Mouse (Mus musculus): ENCODE data around the gene Nufip2. TPM values are rescaled to one million over a fixed set of nuclear protein-coding genes. Genes with fewer than 3 reads are reported as not detected.

Gene Nufip2
- polyA plus RNA-seq, 1 experiment from 2014 or later: 7.5 TPM

DNA sequence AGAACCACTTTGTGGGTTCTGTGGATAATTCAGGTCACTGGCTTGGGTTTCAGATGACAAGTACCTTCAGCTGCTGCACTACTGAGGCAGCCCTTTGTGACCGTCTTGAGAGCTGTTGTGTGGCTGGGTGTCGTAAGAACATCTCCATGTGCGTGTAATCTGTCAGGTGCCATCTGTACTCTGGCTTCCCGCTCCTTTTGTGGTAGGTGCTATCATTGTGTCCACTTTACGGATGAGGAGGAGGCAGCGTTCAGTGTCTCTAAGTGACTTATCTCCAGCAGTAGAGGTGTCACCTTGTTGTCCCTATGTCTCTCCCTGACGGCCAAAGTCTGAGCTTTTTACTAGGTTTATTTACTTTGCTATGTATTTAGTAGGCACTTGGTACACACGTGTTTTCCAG, 84.4 kb downstream of the Nufip2 start:
- peaks cover 12% of the 10 kb centered on the region; the same call in 1 of the 2 replicates for H3K4me1 ChIP-seq (ENCODE audit: insufficient read depth)
- WGBS: 68% methylated on average over 8 of the region's 8 CpGs

GRCm38 (mm10) chr11:77771879-77772713, 86.1 kb downstream of the Nufip2 start:
- no peak overlapping the region for H3K9ac ChIP-seq
- H3K4me2 ChIP-seq: 0 out of 2 replicates have a peak overlapping the region, but pooled peaks have one; percentile 2
- H3K27me3 ChIP-seq (ENCODE audit: insufficient read depth, low read length): no peaks in the 10 kb centered on the region
- peak overlapping the region; percentile 77 for H3K27ac ChIP-seq (ENCODE audit: low read depth)
- peaks cover 4% of the 10 kb centered on the region; the same call in 1 of the 2 replicates for H3K4me1 ChIP-seq (ENCODE audit: insufficient read depth)
- ATAC-seq (ENCODE audit: insufficient read depth): no peak; the same call in 1 of the 2 replicates
- H3K36me3 ChIP-seq (ENCODE audit: insufficient read depth): no peaks in the 10 kb centered on the region
- WGBS: 53% methylated on average over 8 of the region's 8 CpGs
- DNase-seq: peak; percentile 13
- TF ChIP-seq CTCF (IDR thresholded peaks at IDR 0.05; ENCODE audit: low read depth): no peak
- H3K9me3 ChIP-seq (ENCODE audit: low read depth, low read length): no peaks in the 10 kb centered on the region
- H3K4me3 ChIP-seq (ENCODE audit: low read depth, low read length): no peak overlapping the region

More for the DNA sequence above, 84.4 kb downstream of the Nufip2 start:
- no peak for ATAC-seq (ENCODE audit: insufficient read depth)
- no peak overlapping the region for H3K27ac ChIP-seq (ENCODE audit: low read depth)
- no peak overlapping the region for H3K4me3 ChIP-seq (ENCODE audit: low read depth, low read length)
- no peak overlapping the region for H3K9ac ChIP-seq
- no peaks in the 10 kb centered on the region for H3K9me3 ChIP-seq (ENCODE audit: low read depth, low read length)
- H3K36me3 ChIP-seq (ENCODE audit: insufficient read depth): no peaks in the 10 kb centered on the region
- no peak for TF ChIP-seq CTCF (IDR thresholded peaks at IDR 0.05; ENCODE audit: low read depth)
- H3K27me3 ChIP-seq (ENCODE audit: insufficient read depth, low read length): no peaks in the 10 kb centered on the region
- no peak overlapping the region for H3K4me2 ChIP-seq
- DNase-seq: no peak

GRCm38 (mm10) chr11:77775701-77776400, 89.9 kb downstream of the Nufip2 start:
- no peak; the same call in 1 of the 2 replicates for ATAC-seq (ENCODE audit: insufficient read depth)
- peak; percentile 37 for DNase-seq
- no peaks in the 10 kb centered on the region for H3K9me3 ChIP-seq (ENCODE audit: low read depth, low read length)
- H3K4me1 ChIP-seq (ENCODE audit: insufficient read depth): 0 out of 2 replicates have a peak, but pooled peaks cover 4% of the 10 kb centered on the region
- H3K4me3 ChIP-seq (ENCODE audit: low read depth, low read length): no peak overlapping the region
- H3K9ac ChIP-seq: no peak overlapping the region
- H3K4me2 ChIP-seq: no peak overlapping the region
- peaks cover 16% of the 10 kb centered on the region; the same call in 1 of the 2 replicates for H3K36me3 ChIP-seq (ENCODE audit: insufficient read depth)
- no peak for TF ChIP-seq CTCF (IDR thresholded peaks at IDR 0.05; ENCODE audit: low read depth)
- 50% methylated on average over 9 of the region's 9 CpGs for WGBS
- no peaks in the 10 kb centered on the region for H3K27me3 ChIP-seq (ENCODE audit: insufficient read depth, low read length)
- peak overlapping the region; percentile 46; the same call in 1 of the 2 replicates for H3K27ac ChIP-seq (ENCODE audit: low read depth)

GRCm38 (mm10) chr11:77777436-77777835, 91.5 kb downstream of the Nufip2 start:
- WGBS: 91% methylated on average over 17 of the region's 17 CpGs
- Histone ChIP-seq H3K27me3 (ENCODE audit: insufficient read depth, low read length) (no peaks in the 10 kb centered on the region), H3K27ac (ENCODE audit: low read depth) (no peak overlapping the region), H3K4me2 (no peak overlapping the region), H3K4me1 (ENCODE audit: insufficient read depth) (0 out of 2 replicates have a peak, but pooled peaks cover 7% of the 10 kb centered on the region), H3K36me3 (ENCODE audit: insufficient read depth) (peaks cover 20% of the 10 kb centered on the region; the same call in 1 of the 2 replicates), H3K9ac (no peak overlapping the region), H3K9me3 (ENCODE audit: low read depth, low read length) (no peaks in the 10 kb centered on the region), H3K4me3 (ENCODE audit: low read depth, low read length) (no peak overlapping the region)
- ATAC-seq (ENCODE audit: insufficient read depth) (no peak), DNase-seq (no peak)
- no peak for TF ChIP-seq CTCF (IDR thresholded peaks at IDR 0.05; ENCODE audit: low read depth)

- peaks cover 20% of the 10 kb centered on the region; the same call in 1 of the 2 replicates for H3K36me3 ChIP-seq (ENCODE audit: insufficient read depth)
- H3K27me3 ChIP-seq (ENCODE audit: insufficient read depth, low read length): no peaks in the 10 kb centered on the region
- H3K27ac ChIP-seq (ENCODE audit: low read depth): no peak overlapping the region
- H3K9me3 ChIP-seq (ENCODE audit: low read depth, low read length): no peaks in the 10 kb centered on the region
- 0 out of 2 replicates have a peak, but pooled peaks cover 3% of the 10 kb centered on the region for H3K4me1 ChIP-seq (ENCODE audit: insufficient read depth)
- TF ChIP-seq CTCF (IDR thresholded peaks at IDR 0.05; ENCODE audit: low read depth): no peak
- H3K4me3 ChIP-seq (ENCODE audit: low read depth, low read length): no peak overlapping the region
- no peak overlapping the region for H3K4me2 ChIP-seq
- no peak for DNase-seq
- ATAC-seq (ENCODE audit: insufficient read depth): no peak
- no peak overlapping the region for H3K9ac ChIP-seq
- WGBS: 93% methylated on average over 17 of the region's 17 CpGs
Observed at GRCm38 (mm10) chr11:77777937-77778336, 92.0 kb downstream of the Nufip2 start.

GRCm38 (mm10) chr11:77779240-77779639, 93.3 kb downstream of the Nufip2 start:
- Histone ChIP-seq H3K9me3 (ENCODE audit: low read depth, low read length) (no peaks in the 10 kb centered on the region), H3K27me3 (ENCODE audit: insufficient read depth, low read length) (no peaks in the 10 kb centered on the region), H3K9ac (no peak overlapping the region), H3K4me1 (ENCODE audit: insufficient read depth) (peaks cover 7% of the 10 kb centered on the region), H3K36me3 (ENCODE audit: insufficient read depth) (peaks cover 20% of the 10 kb centered on the region; the same call in 1 of the 2 replicates), H3K4me3 (ENCODE audit: low read depth, low read length) (no peak overlapping the region), H3K4me2 (no peak overlapping the region), H3K27ac (ENCODE audit: low read depth) (no peak overlapping the region)
- no peak for TF ChIP-seq CTCF (IDR thresholded peaks at IDR 0.05; ENCODE audit: low read depth)
- no peak for ATAC-seq (ENCODE audit: insufficient read depth)
- no peak for DNase-seq
- 74% methylated on average over 1 of the region's 1 CpGs for WGBS

GRCm38 (mm10) chr11:77781088-77781487, 95.1 kb downstream of the Nufip2 start:
- no peak overlapping the region for H3K4me3 ChIP-seq (ENCODE audit: low read depth, low read length)
- peak; percentile 29 for DNase-seq
- no peak for ATAC-seq (ENCODE audit: insufficient read depth)
- peaks cover 17% of the 10 kb centered on the region for H3K4me1 ChIP-seq (ENCODE audit: insufficient read depth)
- no peaks in the 10 kb centered on the region for H3K27me3 ChIP-seq (ENCODE audit: insufficient read depth, low read length)
- H3K4me2 ChIP-seq: no peak overlapping the region
- H3K9ac ChIP-seq: no peak overlapping the region
- no peak overlapping the region for H3K27ac ChIP-seq (ENCODE audit: low read depth)
- H3K9me3 ChIP-seq (ENCODE audit: low read depth, low read length): no peaks in the 10 kb centered on the region
- peaks cover 22% of the 10 kb centered on the region; the same call in 1 of the 2 replicates for H3K36me3 ChIP-seq (ENCODE audit: insufficient read depth)
- 69% methylated on average over 7 of the region's 7 CpGs for WGBS
- no peak for TF ChIP-seq CTCF (IDR thresholded peaks at IDR 0.05; ENCODE audit: low read depth)
